Mouse (Mus musculus) embryonic facial prominence, embryonic 10.5 days (tissue): ENCODE data around the gene Gm7929. TPM values are rescaled to one million over a fixed set of nuclear protein-coding genes. Genes with fewer than 3 reads are reported as not detected.
"Not testable (repeated sequence)": the region's sequence is repeated elsewhere in the genome, so short reads cannot be mapped to it uniquely, and the experiment has no call there.

ENCODE experiments used
- DNase-seq: peaks from one replicate; pipeline ENCODE4 v3.0.0-alpha.2; 2017; ENCODE audit warnings: low spot score
- H3K27ac ChIP-seq: fragments of 300-500 bp; sonication (generic); replicated peaks from 2 replicates; pipeline ENCODE4 v1.5.1; 2016; ENCODE audit warnings: mild to moderate bottlenecking
- H3K27me3 ChIP-seq: fragments of 300-500 bp; sonication (generic); replicated peaks from 2 replicates; pipeline ENCODE4 v1.6.1; 2016; ENCODE audit warnings: low read depth, mild to moderate bottlenecking; ENCODE audit not compliant: poor library complexity, severe bottlenecking
- H3K36me3 ChIP-seq: fragments of 300-500 bp; sonication (generic); replicated peaks from 2 replicates; pipeline ENCODE4 v1.6.1; 2016; ENCODE audit warnings: mild to moderate bottlenecking, moderate library complexity
- H3K4me1 ChIP-seq: fragments of 300-500 bp; sonication (generic); 2 replicates; pipeline ENCODE4 v1.6.1; 2016
- H3K4me3 ChIP-seq: fragments of 300-500 bp; sonication (generic); 2 replicates; pipeline ENCODE4 v1.5.1; 2016; ENCODE audit warnings: mild to moderate bottlenecking, moderate library complexity
- H3K9me3 ChIP-seq: fragments of 300-500 bp; sonication (generic); 2 replicates; pipeline ENCODE4 v1.6.1; 2016; ENCODE audit warnings: mild to moderate bottlenecking
- WGBS: fragments of 180-500 bp; shearing (Covaris S2); methylation state at CpG from one replicate; pipeline ENCODE4 v1.1.7; 2016; 5-methylcytosine and 5-hydroxymethylcytosine counted together
- polyA plus RNA-seq: library from polyadenylated mRNA; unstranded; fragments of >200 nt; fragmentation: Nextera tagmentation; extraction: Ambion mirVana; gene quantifications from 2 replicates; pipeline ENCODE4 v1.2.1, GENCODE M21; 2016

The Gm7929 gene
- not detected in 2 replicates for polyA plus RNA-seq

- DNase-seq, H3K27ac ChIP-seq: not testable (repeated sequence)
- 90% methylated on average over 1 of the region's 1 CpGs for WGBS
These were observed at the start of gene Gm7929 for GRCm38 (mm10) chr14:41750514-41750913. TSS of gene Gm7929 (minus strand) at chr14:41750614.

GRCm38 (mm10) chr14:41772341-41772740 is 21.9 kb upstream of the Gm7929 start, which contains the start of gene Gm47189:
TSS of gene Gm47189 (minus strand) at chr14:41772441.
- H3K27me3 ChIP-seq, DNase-seq, H3K4me3 ChIP-seq, H3K9me3 ChIP-seq, H3K36me3 ChIP-seq, H3K4me1 ChIP-seq, H3K27ac ChIP-seq: not testable (repeated sequence)

More at GRCm38 (mm10) chr14:41750514-41750913, at the start of gene Gm7929:
- not testable (repeated sequence) for H3K9me3 ChIP-seq, H3K4me1 ChIP-seq, H3K4me3 ChIP-seq, H3K36me3 ChIP-seq, H3K27me3 ChIP-seq

GRCm38 (mm10) chr14:41755931-41756330 is 5.5 kb upstream of the Gm7929 start:
- WGBS, result 83% methylated on average over 3 of the region's 3 CpGs
- not testable (repeated sequence) for H3K27ac ChIP-seq

GRCm38 (mm10) chr14:41723437-41723836 is 27.0 kb downstream of the Gm7929 start:
- H3K9me3 ChIP-seq, H3K4me1 ChIP-seq, H3K36me3 ChIP-seq, H3K4me3 ChIP-seq, DNase-seq, H3K27ac ChIP-seq, H3K27me3 ChIP-seq: not testable (repeated sequence)
- WGBS, result 78% methylated on average over 17 of the region's 17 CpGs

More at GRCm38 (mm10) chr14:41755931-41756330, 5.5 kb upstream of the Gm7929 start:
- H3K4me3 ChIP-seq, H3K36me3 ChIP-seq, H3K9me3 ChIP-seq, H3K4me1 ChIP-seq, DNase-seq, H3K27me3 ChIP-seq: not testable (repeated sequence)

GRCm38 (mm10) chr14:41717180-41717579 is 33.2 kb downstream of the Gm7929 start:
- H3K4me3 ChIP-seq, H3K27me3 ChIP-seq, H3K4me1 ChIP-seq, H3K36me3 ChIP-seq, H3K27ac ChIP-seq, DNase-seq: not testable (repeated sequence)
- peaks cover 11% of the 10 kb centered on the region for H3K9me3 ChIP-seq
- 89% methylated on average over 1 of the region's 1 CpGs for WGBS

- not testable (repeated sequence) for H3K27ac ChIP-seq, H3K27me3 ChIP-seq, H3K36me3 ChIP-seq, H3K4me1 ChIP-seq, H3K9me3 ChIP-seq, H3K4me3 ChIP-seq, DNase-seq
- WGBS, result no CpG with 5 or more reads among the region's 3 CpGs
These were observed 48.6 kb downstream of the Gm7929 start, which contains the start of gene Gm8068 for GRCm38 (mm10) chr14:41701785-41702184. TSS of gene Gm8068 (minus strand) at chr14:41701885.

Other genes with a start within 250 kb of the Gm7929 start
- not detected in 2 replicates for gene Gm7970, start 195.0 kb downstream of the Gm7929 start, polyA plus RNA-seq
- not detected in 2 replicates for gene 1700049E17Rik2, start 177.4 kb downstream of the Gm7929 start, polyA plus RNA-seq
- gene Gm3072, start 126.0 kb downstream of the Gm7929 start, polyA plus RNA-seq, result not detected in 2 replicates
- gene Gm3676, start 104.1 kb downstream of the Gm7929 start, polyA plus RNA-seq, result not detected in 2 replicates
- not detected in 2 replicates for gene Gm8068, start 48.7 kb downstream of the Gm7929 start, polyA plus RNA-seq
- gene Gm47189, start 21.8 kb upstream of the Gm7929 start, polyA plus RNA-seq, result not detected in 2 replicates
- not detected in 2 replicates for gene Gm7980, start 156.7 kb upstream of the Gm7929 start, polyA plus RNA-seq
- gene 1700049E17Rik1, start 174.3 kb upstream of the Gm7929 start, polyA plus RNA-seq, result not detected in 2 replicates
- not detected in 2 replicates for gene 1700024B05Rik, start 193.4 kb upstream of the Gm7929 start, polyA plus RNA-seq
- not detected in 2 replicates for gene Gm6401, start 217.3 kb upstream of the Gm7929 start, polyA plus RNA-seq
- gene Gm3543, start 232.7 kb upstream of the Gm7929 start, polyA plus RNA-seq, result not detected in 2 replicates